Mouse (Mus musculus) midbrain, embryonic 10.5 days (tissue): ENCODE data around the gene P2rx4. TPM values are rescaled to one million over a fixed set of nuclear protein-coding genes. Genes with fewer than 3 reads are reported as not detected.
A peak's percentile ranks its signal among the peaks of the same experiment; 100 is the strongest.

Experiments
- DNase-seq: peaks from one replicate; pipeline ENCODE4 v3.0.0-alpha.2; 2017; ENCODE audit warnings: low spot score
- H3K27ac ChIP-seq: fragments of 300-500 bp; sonication (generic); replicated peaks from 2 replicates; pipeline ENCODE4 v1.5.1; 2016; ENCODE audit warnings: mild to moderate bottlenecking
- H3K27me3 ChIP-seq: fragments of 300-500 bp; sonication (generic); 2 replicates; pipeline ENCODE4 v1.6.1; 2016; ENCODE audit warnings: low read depth, mild to moderate bottlenecking; ENCODE audit not compliant: poor library complexity, severe bottlenecking
- H3K36me3 ChIP-seq: fragments of 300-500 bp; sonication (generic); 2 replicates; pipeline ENCODE4 v1.6.1; 2016; ENCODE audit warnings: mild to moderate bottlenecking, moderate library complexity
- H3K4me1 ChIP-seq: fragments of 300-500 bp; sonication (generic); 2 replicates; pipeline ENCODE4 v1.6.1; 2016
- H3K4me3 ChIP-seq: fragments of 300-500 bp; sonication (generic); 2 replicates; pipeline ENCODE4 v1.5.1; 2016; ENCODE audit warnings: mild to moderate bottlenecking, moderate library complexity
- H3K9me3 ChIP-seq: fragments of 300-500 bp; sonication (generic); replicated peaks from 2 replicates; pipeline ENCODE4 v1.6.1; 2016; ENCODE audit warnings: mild to moderate bottlenecking
- WGBS: fragments of 180-500 bp; shearing (Covaris S2); methylation state at CpG from one replicate; pipeline ENCODE4 v1.1.7; 2016; 5-methylcytosine and 5-hydroxymethylcytosine counted together
- polyA plus RNA-seq: library from polyadenylated mRNA; unstranded; fragments of >200 nt; fragmentation: Nextera tagmentation; extraction: Ambion mirVana; gene quantifications from 2 replicates; pipeline ENCODE4 v1.2.1, GENCODE M21; 2016

P2rx4 gene
- polyA plus RNA-seq, 1 experiment from 2014 or later: 3.5 TPM

- H3K9me3 ChIP-seq: no peaks in the 10 kb centered on the region
- DNase-seq: no peak
- H3K27ac ChIP-seq: no peak overlapping the region
- no peak overlapping the region for H3K4me3 ChIP-seq
- H3K27me3 ChIP-seq: peaks cover 19% of the 10 kb centered on the region
- H3K4me1 ChIP-seq: peaks cover 18% of the 10 kb centered on the region
- WGBS: 89% methylated on average over 6 of the region's 6 CpGs
- no peaks in the 10 kb centered on the region for H3K36me3 ChIP-seq
Observed at GRCm38 (mm10) chr5:122708819-122709218, 1.5 kb downstream of the P2rx4 start.

- WGBS: 93% methylated on average over 1 of the region's 1 CpGs
- H3K36me3 ChIP-seq: no peaks in the 10 kb centered on the region
Observed at GRCm38 (mm10) chr5:122715723-122716122, 8.4 kb downstream of the P2rx4 start.

GRCm38 (mm10) chr5:122716793-122717192, 9.4 kb downstream of the P2rx4 start:
- no peak for DNase-seq

More at GRCm38 (mm10) chr5:122715723-122716122, 8.4 kb downstream of the P2rx4 start:
- no peak for DNase-seq
- Histone ChIP-seq H3K27ac (no peak overlapping the region), H3K27me3 (no peaks in the 10 kb centered on the region), H3K4me1 (no peaks in the 10 kb centered on the region), H3K4me3 (no peak overlapping the region), H3K9me3 (no peaks in the 10 kb centered on the region)

GRCm38 (mm10) chr5:122718400-122718799, 11.1 kb downstream of the P2rx4 start:
- Histone ChIP-seq H3K9me3 (no peaks in the 10 kb centered on the region), H3K27ac (no peak overlapping the region), H3K4me1 (no peaks in the 10 kb centered on the region), H3K36me3 (no peaks in the 10 kb centered on the region), H3K4me3 (no peak overlapping the region), H3K27me3 (no peaks in the 10 kb centered on the region)
- 92% methylated on average over 7 of the region's 7 CpGs for WGBS
- no peak for DNase-seq

More at GRCm38 (mm10) chr5:122716793-122717192, 9.4 kb downstream of the P2rx4 start:
- WGBS: 97% methylated on average over 2 of the region's 2 CpGs
- H3K9me3 ChIP-seq: no peaks in the 10 kb centered on the region
- no peaks in the 10 kb centered on the region for H3K36me3 ChIP-seq
- H3K4me1 ChIP-seq: no peaks in the 10 kb centered on the region
- H3K27ac ChIP-seq: no peak overlapping the region
- no peak overlapping the region for H3K4me3 ChIP-seq
- H3K27me3 ChIP-seq: no peaks in the 10 kb centered on the region

- Histone ChIP-seq H3K27ac (no peak overlapping the region), H3K4me1 (no peaks in the 10 kb centered on the region), H3K9me3 (no peaks in the 10 kb centered on the region), H3K4me3 (no peak overlapping the region), H3K36me3 (no peaks in the 10 kb centered on the region), H3K27me3 (no peaks in the 10 kb centered on the region)
- 95% methylated on average over 8 of the region's 8 CpGs for WGBS
- no peak for DNase-seq
Observed at GRCm38 (mm10) chr5:122719168-122719567, 11.8 kb downstream of the P2rx4 start.

GRCm38 (mm10) chr5:122725453-122725852, 18.1 kb downstream of the P2rx4 start:
- H3K4me1 ChIP-seq: 0 out of 2 replicates have a peak, but pooled peaks cover 3% of the 10 kb centered on the region
- H3K9me3 ChIP-seq: no peaks in the 10 kb centered on the region
- DNase-seq: no peak
- WGBS: 92% methylated on average over 13 of the region's 13 CpGs
- no peaks in the 10 kb centered on the region for H3K27me3 ChIP-seq
- no peak overlapping the region for H3K27ac ChIP-seq
- no peak overlapping the region for H3K4me3 ChIP-seq
- H3K36me3 ChIP-seq: no peaks in the 10 kb centered on the region; the same call in 1 of the 2 replicates

- 0 out of 2 replicates have a peak, but pooled peaks cover 3% of the 10 kb centered on the region for H3K4me1 ChIP-seq
- no peaks in the 10 kb centered on the region; the same call in 1 of the 2 replicates for H3K36me3 ChIP-seq
- 29% methylated on average over 7 of the region's 7 CpGs for WGBS
- no peak overlapping the region for H3K4me3 ChIP-seq
- H3K27me3 ChIP-seq: no peaks in the 10 kb centered on the region
- peak; percentile 51 for DNase-seq
- no peaks in the 10 kb centered on the region for H3K9me3 ChIP-seq
- no peak overlapping the region for H3K27ac ChIP-seq
Observed at GRCm38 (mm10) chr5:122726068-122726467, 18.7 kb downstream of the P2rx4 start.

GRCm38 (mm10) chr5:122726595-122726994, 19.3 kb downstream of the P2rx4 start:
- Histone ChIP-seq H3K9me3 (no peaks in the 10 kb centered on the region), H3K4me1 (0 out of 2 replicates have a peak, but pooled peaks cover 3% of the 10 kb centered on the region), H3K36me3 (no peaks in the 10 kb centered on the region; the same call in 1 of the 2 replicates), H3K4me3 (no peak overlapping the region), H3K27ac (no peak overlapping the region), H3K27me3 (no peaks in the 10 kb centered on the region)
- 80% methylated on average over 5 of the region's 5 CpGs for WGBS
- DNase-seq: no peak

GRCm38 (mm10) chr5:122727096-122727495, 19.8 kb downstream of the P2rx4 start:
- H3K36me3 ChIP-seq: no peaks in the 10 kb centered on the region; the same call in 1 of the 2 replicates
- no peak for DNase-seq
- H3K27me3 ChIP-seq: no peaks in the 10 kb centered on the region
- no peak overlapping the region for H3K27ac ChIP-seq
- 95% methylated on average over 7 of the region's 7 CpGs for WGBS
- no peaks in the 10 kb centered on the region for H3K9me3 ChIP-seq
- H3K4me1 ChIP-seq: peaks cover 4% of the 10 kb centered on the region; the same call in 1 of the 2 replicates
- H3K4me3 ChIP-seq: no peak overlapping the region

- peaks cover 8% of the 10 kb centered on the region for H3K36me3 ChIP-seq
- peaks cover 11% of the 10 kb centered on the region for H3K4me1 ChIP-seq
- 88% methylated on average over 10 of the region's 10 CpGs for WGBS
- no peak overlapping the region for H3K27ac ChIP-seq
- no peak for DNase-seq
- no peaks in the 10 kb centered on the region for H3K27me3 ChIP-seq
- H3K4me3 ChIP-seq: no peak overlapping the region
- H3K9me3 ChIP-seq: no peaks in the 10 kb centered on the region
Observed at GRCm38 (mm10) chr5:122730776-122731175, 23.4 kb downstream of the P2rx4 start.

- DNase-seq: peak; percentile 49
- no peaks in the 10 kb centered on the region for H3K9me3 ChIP-seq
- no peaks in the 10 kb centered on the region for H3K27me3 ChIP-seq
- H3K4me1 ChIP-seq: peaks cover 11% of the 10 kb centered on the region
- peaks cover 12% of the 10 kb centered on the region for H3K36me3 ChIP-seq
- 71% methylated on average over 8 of the region's 8 CpGs for WGBS
- H3K27ac ChIP-seq: 0 out of 2 replicates have a peak overlapping the region, but pooled peaks have one; percentile 0
- H3K4me3 ChIP-seq: no peak overlapping the region
Observed at GRCm38 (mm10) chr5:122731321-122731720, 24.0 kb downstream of the P2rx4 start.

GRCm38 (mm10) chr5:122731991-122732673, 24.8 kb downstream of the P2rx4 start:
- 0 out of 2 replicates have a peak overlapping the region, but pooled peaks have one; percentile 28 for H3K27ac ChIP-seq
- no peak for DNase-seq

GRCm38 (mm10) chr5:122733881-122734280, 26.5 kb downstream of the P2rx4 start:
- 0 out of 2 replicates have a peak overlapping the region, but pooled peaks have one; percentile 19 for H3K27ac ChIP-seq
- H3K27me3 ChIP-seq: no peaks in the 10 kb centered on the region
- no peaks in the 10 kb centered on the region for H3K9me3 ChIP-seq
- H3K36me3 ChIP-seq: peaks cover 24% of the 10 kb centered on the region
- H3K4me3 ChIP-seq: no peak overlapping the region
- peaks cover 8% of the 10 kb centered on the region for H3K4me1 ChIP-seq
- 64% methylated on average over 17 of the region's 17 CpGs for WGBS
- DNase-seq: no peak

More at GRCm38 (mm10) chr5:122731991-122732673, 24.8 kb downstream of the P2rx4 start:
- Histone ChIP-seq H3K4me3 (no peak overlapping the region), H3K36me3 (peaks cover 20% of the 10 kb centered on the region), H3K9me3 (no peaks in the 10 kb centered on the region), H3K4me1 (peaks cover 8% of the 10 kb centered on the region), H3K27me3 (no peaks in the 10 kb centered on the region)
- 77% methylated on average over 15 of the region's 15 CpGs for WGBS
